Mouse (Mus musculus) G1E (cell line): ENCODE measurements around the gene Mttp.

Experiments used
- CTCF ChIP-seq: IDR thresholded peaks from 2 replicates; pipeline ENCODE4 v1.5.1; 2012; ENCODE audit warnings: low read depth, low read length, inconsistent platforms, mixed read lengths
- GATA1 ChIP-seq: IDR thresholded peaks from 2 replicates; pipeline ENCODE4 v1.6.1; 2012; ENCODE audit warnings: borderline replicate concordance, low read length, inconsistent platforms, mixed read lengths
- POLR2AphosphoS5 ChIP-seq: IDR thresholded peaks from 2 replicates; pipeline ENCODE4 v1.6.1; 2012; ENCODE audit warnings: low read depth, low read length, inconsistent platforms; ENCODE audit not compliant: insufficient replicate concordance
- TAL1 ChIP-seq: conservative IDR thresholded peaks from 2 replicates; pipeline ENCODE4 v1.6.1; 2012; ENCODE audit warnings: low read depth, low read length, inconsistent platforms, mixed read lengths

DNA sequence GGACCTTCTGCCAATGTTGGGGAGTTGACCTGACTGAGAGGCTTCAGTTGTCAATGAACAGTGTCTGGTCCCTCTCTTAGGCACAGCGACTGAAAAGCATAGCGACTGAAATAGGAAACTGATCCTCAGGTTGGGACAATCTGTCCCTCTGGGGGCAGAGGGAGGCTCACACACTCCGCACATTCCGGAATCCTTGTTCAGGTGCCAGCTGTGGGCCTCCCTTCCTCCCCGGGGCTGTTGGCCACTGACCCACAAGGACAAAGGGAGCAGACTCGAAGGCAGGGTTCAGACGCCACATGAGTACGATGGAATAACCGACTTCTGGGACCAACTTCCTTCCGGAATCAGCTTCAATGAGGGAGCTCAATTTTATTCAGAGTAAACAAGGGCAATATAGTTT, 16.9 kb upstream of the Mttp start:
- TF ChIP-seq CTCF (no peak), GATA1 (no peak), POLR2AphosphoS5 (no peak), TAL1 (no peak)
